Mouse (Mus musculus) G1E (cell line): ENCODE measurements at regions not wholly inside any gene's neighbourhood (a gene's known extent, or its start where the extent isn't known, plus 50 kb on each side); places are given as distances from the start of the nearest gene placed in this dataset.

ENCODE experiments used
- ATAC-seq: 2 replicates; pipeline ENCODE4 v1.8.0; 2016; ENCODE audit warnings: mild to moderate bottlenecking; ENCODE audit not compliant: insufficient number of reproducible peaks, poor library complexity, low FRiP score, severe bottlenecking; ENCODE audit errors: extremely low read depth
- DNase-seq: peaks from one replicate; pipeline ENCODE4 v3.0.0; 2012; ENCODE audit warnings: low spot score
- H3K27me3 ChIP-seq: 2 replicates; pipeline ENCODE4 v1.6.1; 2012; ENCODE audit warnings: mild to moderate bottlenecking, low read length, inconsistent platforms; ENCODE audit not compliant: insufficient read depth
- H3K36me3 ChIP-seq: replicated peaks from 2 replicates; pipeline ENCODE3; 2012; ENCODE audit warnings: mild to moderate bottlenecking, inconsistent platforms
- H3K4me1 ChIP-seq: 2 replicates; pipeline ENCODE4 v1.6.1; 2012; ENCODE audit warnings: low read depth, low read length, inconsistent platforms, mixed read lengths; ENCODE audit not compliant: insufficient read depth
- H3K4me3 ChIP-seq: 2 replicates; pipeline ENCODE4 v1.5.1; 2012; ENCODE audit warnings: low read depth, mild to moderate bottlenecking, inconsistent platforms, low read length, moderate library complexity, mixed read lengths
- H3K9me3 ChIP-seq: replicated peaks from 2 replicates; pipeline ENCODE4 v1.6.1; 2012; ENCODE audit warnings: inconsistent platforms
- CTCF ChIP-seq: IDR thresholded peaks from 2 replicates; pipeline ENCODE4 v1.5.1; 2012; ENCODE audit warnings: low read depth, low read length, inconsistent platforms, mixed read lengths
- GATA1 ChIP-seq: IDR thresholded peaks from 2 replicates; pipeline ENCODE4 v1.6.1; 2012; ENCODE audit warnings: borderline replicate concordance, low read length, inconsistent platforms, mixed read lengths
- GATA2 ChIP-seq: IDR thresholded peaks from 2 replicates; pipeline ENCODE4 v1.6.1; 2012; ENCODE audit warnings: low read depth, low read length, inconsistent platforms, borderline replicate concordance
- POLR2AphosphoS5 ChIP-seq: IDR thresholded peaks from 2 replicates; pipeline ENCODE4 v1.6.1; 2012; ENCODE audit warnings: low read depth, low read length, inconsistent platforms; ENCODE audit not compliant: insufficient replicate concordance
- TAL1 ChIP-seq: conservative IDR thresholded peaks from 2 replicates; pipeline ENCODE4 v1.6.1; 2012; ENCODE audit warnings: low read depth, low read length, inconsistent platforms, mixed read lengths

- no peak overlapping the region for H3K4me3 ChIP-seq
- no peak for DNase-seq
- H3K36me3 ChIP-seq: no peaks in the 10 kb centered on the region
- H3K9me3 ChIP-seq: peaks cover 66% of the 10 kb centered on the region
- H3K27me3 ChIP-seq: no peaks in the 10 kb centered on the region
- no peaks in the 10 kb centered on the region for H3K4me1 ChIP-seq
- ATAC-seq: no peak
- TF ChIP-seq CTCF (no peak), POLR2AphosphoS5 (no peak), GATA1 (no peak), GATA2 (no peak), TAL1 (no peak)
Observed at GRCm38 (mm10) chr7:137947424-137947823, 450.1 kb downstream of the Tcerg1l start.

- ATAC-seq (no peak), DNase-seq (no peak)
- no peaks in the 10 kb centered on the region for H3K36me3 ChIP-seq
- TF ChIP-seq GATA2 (no peak), GATA1 (no peak), CTCF (no peak), TAL1 (no peak), POLR2AphosphoS5 (no peak)
- peaks cover 76% of the 10 kb centered on the region for H3K9me3 ChIP-seq
- H3K27me3 ChIP-seq: no peaks in the 10 kb centered on the region
- H3K4me3 ChIP-seq: no peak overlapping the region
- no peaks in the 10 kb centered on the region for H3K4me1 ChIP-seq
Observed at GRCm38 (mm10) chr7:137957354-137957753, 440.2 kb downstream of the Tcerg1l start.

DNA sequence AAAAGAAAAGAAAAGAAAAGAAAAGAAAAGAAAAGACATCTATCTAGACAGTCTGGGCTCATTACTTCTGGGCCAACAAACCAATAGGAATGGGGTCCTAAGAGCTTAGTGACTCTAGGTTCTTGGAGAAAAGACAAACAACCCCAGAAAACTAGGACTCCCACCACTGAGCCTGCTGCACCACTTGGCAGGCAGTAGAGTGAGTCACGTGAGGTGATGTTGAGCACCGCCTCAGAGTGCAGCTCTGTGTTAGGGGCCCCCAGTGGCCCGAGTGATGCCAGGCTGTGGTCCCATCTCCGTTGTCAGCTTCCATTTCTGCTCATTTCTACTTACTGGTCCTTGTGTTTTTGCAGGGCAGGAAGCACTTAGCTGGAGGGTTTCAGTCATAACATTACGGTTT, 439.7 kb downstream of the Tcerg1l start:
- H3K27me3 ChIP-seq: no peaks in the 10 kb centered on the region

GRCm38 (mm10) chr7:137963470-137964095, 433.9 kb downstream of the Tcerg1l start:
- ATAC-seq (no peak), DNase-seq (no peak)
- H3K4me1 ChIP-seq: no peaks in the 10 kb centered on the region
- TF ChIP-seq POLR2AphosphoS5 (no peak), GATA1 (no peak), GATA2 (no peak), CTCF (no peak), TAL1 (no peak)
- no peaks in the 10 kb centered on the region for H3K27me3 ChIP-seq
- peaks cover 75% of the 10 kb centered on the region for H3K9me3 ChIP-seq
- H3K36me3 ChIP-seq: no peaks in the 10 kb centered on the region
- H3K4me3 ChIP-seq: no peak overlapping the region

More for the DNA sequence above, 439.7 kb downstream of the Tcerg1l start:
- ATAC-seq (no peak), DNase-seq (no peak)
- no peaks in the 10 kb centered on the region for H3K36me3 ChIP-seq
- H3K9me3 ChIP-seq: peaks cover 75% of the 10 kb centered on the region
- no peaks in the 10 kb centered on the region for H3K4me1 ChIP-seq
- no peak overlapping the region; the same call in 1 of the 2 replicates for H3K4me3 ChIP-seq
- TF ChIP-seq GATA2 (no peak), TAL1 (no peak), POLR2AphosphoS5 (no peak), GATA1 (no peak), CTCF (no peak)

GRCm38 (mm10) chr7:137974705-137975104, 422.8 kb downstream of the Tcerg1l start:
- Histone ChIP-seq H3K9me3 (peaks cover 71% of the 10 kb centered on the region), H3K27me3 (no peaks in the 10 kb centered on the region), H3K4me3 (no peak overlapping the region)

DNA sequence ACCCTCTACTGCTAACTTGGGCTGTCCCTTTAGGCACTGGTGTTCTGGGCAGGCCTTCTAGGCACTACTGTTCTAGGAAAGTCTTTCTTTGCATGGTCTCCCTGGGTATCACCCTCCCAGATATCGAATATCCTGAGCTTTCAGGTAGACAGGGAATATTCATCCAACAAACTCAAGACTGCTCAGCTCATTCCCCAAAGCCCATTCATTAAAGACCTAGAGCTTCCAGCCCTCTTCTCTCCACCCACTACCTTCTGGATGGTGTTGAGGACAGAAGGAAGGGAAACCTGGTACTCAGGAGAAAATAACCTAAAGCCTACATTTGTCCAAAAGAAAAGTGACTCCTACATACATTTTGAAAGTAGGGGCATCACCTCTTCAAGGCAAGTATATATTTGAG, 420.0 kb downstream of the Tcerg1l start:
- no peak overlapping the region for H3K4me3 ChIP-seq
- no peak for DNase-seq
- peaks cover 65% of the 10 kb centered on the region for H3K9me3 ChIP-seq
- H3K27me3 ChIP-seq: no peaks in the 10 kb centered on the region
- no peak for TF ChIP-seq CTCF
- no peak for TF ChIP-seq TAL1
- TF ChIP-seq GATA1: no peak
- no peak for TF ChIP-seq GATA2
- no peak for TF ChIP-seq POLR2AphosphoS5
- no peak for ATAC-seq
- H3K4me1 ChIP-seq: no peaks in the 10 kb centered on the region
- no peaks in the 10 kb centered on the region for H3K36me3 ChIP-seq

More at GRCm38 (mm10) chr7:137974705-137975104, 422.8 kb downstream of the Tcerg1l start:
- Histone ChIP-seq H3K36me3 (no peaks in the 10 kb centered on the region), H3K4me1 (no peaks in the 10 kb centered on the region)
- ATAC-seq: no peak
- no peak for TF ChIP-seq GATA2
- no peak for TF ChIP-seq CTCF
- TF ChIP-seq POLR2AphosphoS5: no peak
- TF ChIP-seq GATA1: no peak
- TF ChIP-seq TAL1: no peak
- no peak for DNase-seq
